Mouse (Mus musculus): ENCODE data around the gene Adora2a. TPM values are rescaled to one million over a fixed set of nuclear protein-coding genes. Genes with fewer than 3 reads are reported as not detected.
"Not testable (repeated sequence)": the region's sequence is repeated elsewhere in the genome, so short reads cannot be mapped to it uniquely, and the experiment has no call there.

The Adora2a gene
- polyA plus RNA-seq, 1 experiment = 9.6 TPM

DNA sequence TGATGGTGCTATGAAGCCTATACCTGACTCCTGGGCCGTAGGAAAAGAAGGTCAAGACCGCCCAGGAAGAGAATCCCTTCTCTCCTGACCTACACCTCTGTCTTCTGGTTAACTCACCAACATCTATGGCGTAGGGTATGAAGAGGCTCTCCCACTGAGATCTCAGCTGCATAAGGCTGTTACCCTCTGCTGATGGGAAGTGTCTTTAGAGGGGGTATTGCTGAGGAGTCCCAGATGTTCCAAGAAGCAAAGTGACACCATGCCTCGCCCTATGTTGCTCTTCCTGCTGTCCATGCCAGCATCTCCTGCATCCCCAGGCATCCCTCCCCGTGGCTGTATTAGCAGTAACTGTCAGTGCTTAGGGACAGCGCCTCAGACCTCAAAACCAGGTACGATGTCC lies 22.7 kb downstream of the Adora2a start:
- no peak for DNase-seq (ENCODE audit: extremely low spot score in 1 of 2, low spot score in 1 of 2)

DNA sequence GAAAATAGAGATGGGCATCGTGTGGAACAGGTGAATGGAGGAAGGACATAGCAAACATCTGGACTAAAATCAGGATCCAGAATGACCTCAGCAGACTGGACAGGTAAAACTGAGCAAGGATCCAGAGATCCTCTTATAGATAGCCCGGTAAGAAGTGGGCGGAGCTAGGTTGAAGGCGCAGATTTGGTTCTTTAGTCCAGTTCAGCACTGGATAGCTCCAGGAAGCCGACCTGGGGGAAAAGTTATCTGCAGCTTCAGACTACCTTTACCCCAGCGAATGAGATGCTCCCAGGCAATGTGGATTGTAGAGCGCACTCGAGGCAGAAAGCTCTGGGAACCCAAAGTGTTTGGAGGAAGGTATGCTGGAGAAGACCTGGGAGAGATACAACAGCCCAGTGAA lies 25.3 kb downstream of the Adora2a start:
- DNase-seq (ENCODE audit: extremely low spot score in 1 of 2, low spot score in 1 of 2) = no peak

DNA sequence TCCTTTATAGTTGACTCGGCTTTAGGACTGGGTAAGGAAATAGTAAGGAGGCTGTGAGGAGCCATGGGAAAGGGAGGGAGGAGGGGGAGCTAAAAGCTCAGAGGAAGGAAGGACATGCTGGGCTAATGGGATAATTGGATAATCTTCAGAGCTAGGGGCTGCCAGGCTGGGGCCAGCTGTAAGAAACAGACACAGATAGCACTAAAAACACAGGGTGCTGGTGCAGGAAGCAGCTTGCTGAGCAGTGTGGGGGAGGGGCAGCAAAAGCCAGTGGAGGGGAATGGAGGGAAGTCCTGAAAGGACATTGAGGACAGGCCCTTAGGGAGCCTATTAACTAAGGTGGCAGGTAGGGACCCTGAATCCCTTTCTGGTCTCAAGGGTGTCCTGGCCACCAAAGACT lies 27.9 kb downstream of the Adora2a start:
- DNase-seq (ENCODE audit: extremely low spot score in 1 of 2, low spot score in 1 of 2) = not testable (repeated sequence)

DNA sequence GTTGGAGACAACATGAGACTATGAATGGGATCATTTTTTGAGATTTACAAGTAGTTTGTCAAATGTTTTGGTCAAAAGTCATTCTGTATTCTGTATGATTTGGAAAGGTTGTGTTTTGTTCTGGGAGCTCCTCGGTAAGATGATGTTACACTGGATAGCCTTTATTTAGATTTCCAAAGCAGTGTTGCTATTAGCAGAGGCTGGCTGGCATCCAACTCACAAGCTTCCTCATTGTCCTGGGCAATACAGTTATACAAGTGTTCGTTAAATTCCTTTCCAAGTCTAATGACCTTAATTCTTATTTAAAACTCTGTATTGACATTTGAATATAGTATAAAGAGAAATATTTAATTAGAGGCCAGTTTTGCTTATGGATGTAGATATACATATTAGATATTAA lies 28.6 kb downstream of the Adora2a start:
- no peak for DNase-seq (ENCODE audit: extremely low spot score in 1 of 2, low spot score in 1 of 2)

DNA sequence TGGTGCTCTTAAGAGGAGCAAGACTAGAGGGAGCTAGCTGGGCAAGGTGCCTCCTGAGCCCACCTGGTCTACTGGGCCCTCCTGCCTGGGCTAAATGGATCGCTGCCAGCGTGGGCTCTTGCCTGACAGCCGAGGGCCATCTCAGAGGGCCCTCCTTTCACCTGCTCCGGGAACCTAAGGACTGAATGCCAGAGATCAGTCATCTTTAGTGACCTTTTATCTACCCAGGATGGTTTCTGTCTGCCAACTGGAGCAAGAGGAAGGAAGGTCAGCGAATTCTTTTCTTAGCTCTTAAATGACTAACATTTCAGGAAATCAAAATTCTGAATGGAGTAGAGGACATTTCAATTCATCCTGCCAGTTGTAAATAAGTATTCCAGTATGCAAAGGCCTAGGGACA lies 33.9 kb downstream of the Adora2a start:
- DNase-seq (ENCODE audit: extremely low spot score in 1 of 2, low spot score in 1 of 2) = no peak

DNA sequence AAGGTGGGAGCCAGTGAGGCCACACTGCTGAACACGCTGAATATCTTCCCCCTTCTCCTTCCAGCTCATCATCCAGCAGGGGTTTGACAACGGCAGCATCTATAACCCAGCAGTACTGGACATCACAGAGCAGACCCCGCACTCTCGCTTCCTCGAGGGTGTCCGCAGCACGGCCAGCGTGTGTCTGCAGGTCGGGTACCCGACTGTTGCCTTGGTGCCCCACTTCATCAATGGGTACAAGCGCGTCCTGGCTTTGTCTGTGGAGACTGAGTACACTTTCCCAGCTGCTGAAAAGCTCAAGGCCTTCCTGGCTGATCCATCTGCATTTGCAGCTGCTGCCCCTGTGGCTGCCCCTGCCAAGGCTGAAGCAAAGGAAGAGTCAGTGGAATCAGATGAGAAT lies 35.9 kb downstream of the Adora2a start:
- no peak for DNase-seq (ENCODE audit: extremely low spot score in 1 of 2, low spot score in 1 of 2)

DNA sequence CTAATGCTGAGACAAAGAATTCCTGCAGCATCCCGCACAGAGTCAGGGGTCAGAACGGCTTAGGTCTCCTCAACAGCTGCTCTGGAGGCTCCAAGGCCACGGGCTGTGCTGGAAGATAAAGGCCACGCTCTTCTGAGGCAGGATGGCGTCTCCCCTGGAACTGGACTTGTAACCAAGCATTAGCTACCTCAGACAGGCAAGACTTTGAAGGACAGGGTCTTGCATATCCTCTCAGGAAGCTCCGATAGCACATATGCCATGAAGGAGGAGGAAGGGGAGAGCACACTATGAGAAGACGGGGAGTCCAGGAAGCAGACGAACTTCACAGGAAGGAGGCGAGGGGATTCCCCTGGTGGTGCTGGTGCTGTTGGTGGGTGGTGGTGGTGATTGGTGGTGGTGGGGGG lies 37.2 kb downstream of the Adora2a start:
- not testable (repeated sequence) for DNase-seq (ENCODE audit: extremely low spot score in 1 of 2, low spot score in 1 of 2)

DNA sequence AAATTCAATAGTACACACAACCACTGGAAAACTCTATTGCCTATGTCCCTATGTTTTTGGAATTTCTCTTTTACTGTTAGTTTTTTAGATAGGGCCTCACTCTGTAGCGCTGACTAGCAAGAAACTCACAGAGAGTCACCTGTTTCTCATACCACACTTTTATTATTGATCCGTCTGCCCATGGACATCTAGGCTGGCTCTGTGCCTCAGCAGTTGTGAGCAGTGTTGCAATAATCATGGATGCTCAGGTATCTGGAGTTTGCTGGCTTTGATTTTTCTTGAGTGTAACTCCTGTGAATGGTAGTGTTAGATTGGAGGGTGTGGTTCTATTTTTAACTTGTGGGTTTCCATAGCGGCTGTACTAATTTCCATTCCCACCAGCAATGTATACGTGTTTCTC lies 38.7 kb downstream of the Adora2a start:
- no peak for DNase-seq (ENCODE audit: extremely low spot score in 1 of 2, low spot score in 1 of 2)

DNA sequence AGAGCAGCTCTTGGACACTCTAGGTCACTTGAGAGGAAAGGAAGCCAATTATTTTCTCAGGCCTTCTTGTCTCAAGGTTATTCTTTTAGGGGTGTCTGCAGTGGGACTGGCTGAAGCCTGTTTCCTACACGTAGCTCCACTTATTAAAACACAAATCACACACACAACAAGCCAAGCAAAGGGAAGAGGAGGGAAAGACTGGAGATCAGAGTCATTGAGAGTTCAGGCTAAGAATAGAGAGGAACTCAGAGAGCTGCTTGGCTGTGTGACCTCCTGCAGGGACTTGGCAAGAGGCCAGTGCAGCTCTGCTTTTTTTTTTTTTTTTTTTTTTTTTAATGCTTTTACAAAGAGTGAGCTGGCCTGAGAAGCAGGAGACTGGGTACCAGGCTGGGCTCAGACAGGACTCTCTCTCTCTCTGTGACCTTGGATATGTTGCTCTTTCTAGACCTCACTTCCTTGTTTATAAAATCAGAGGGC lies 47.6 kb downstream of the Adora2a start:
- peak in 1 of 2 experiments; percentile 12 for DNase-seq (ENCODE audit: extremely low spot score in 1 of 2, low spot score in 1 of 2)

DNA sequence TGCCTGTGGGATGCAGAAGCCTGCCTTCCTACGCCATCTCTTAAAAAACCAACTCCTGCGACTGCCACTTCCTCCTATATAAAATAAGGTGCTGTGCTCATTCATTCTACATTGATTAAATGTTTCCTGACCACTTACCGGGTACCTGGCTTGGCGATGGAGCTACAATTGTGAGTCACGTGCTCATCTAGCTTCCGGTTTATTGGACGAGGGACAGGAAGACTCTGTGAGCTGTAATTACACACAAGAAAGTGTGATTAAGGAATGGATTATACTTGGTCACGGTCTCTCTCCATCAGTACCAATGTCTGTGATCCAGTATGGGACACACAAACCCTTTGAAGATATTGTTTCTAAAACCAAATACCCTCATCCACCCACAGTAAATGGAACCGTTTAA lies 48.1 kb downstream of the Adora2a start:
- DNase-seq (ENCODE audit: extremely low spot score in 1 of 2, low spot score in 1 of 2) = no peak

DNA sequence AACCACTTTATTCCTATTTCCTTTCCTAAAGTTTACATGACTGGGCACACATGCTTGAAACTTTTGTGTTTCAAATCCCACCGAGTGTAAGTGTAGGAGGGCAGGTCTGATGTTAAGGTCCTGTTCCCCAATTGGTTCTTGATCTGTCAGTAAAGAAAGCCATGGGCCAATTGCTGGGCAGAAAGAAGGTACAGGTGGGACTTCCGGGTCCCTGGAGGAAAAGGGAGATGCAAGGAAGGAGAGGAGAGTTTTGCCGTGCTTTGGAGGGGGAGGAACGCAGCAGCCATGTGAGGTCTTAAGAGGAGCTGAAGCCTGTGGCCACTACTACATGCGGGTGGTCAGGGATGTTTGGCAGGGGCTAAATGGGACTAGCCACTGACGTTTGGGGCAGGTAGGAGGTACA lies 48.6 kb downstream of the Adora2a start:
- no peak for DNase-seq (ENCODE audit: extremely low spot score in 1 of 2, low spot score in 1 of 2)

DNA sequence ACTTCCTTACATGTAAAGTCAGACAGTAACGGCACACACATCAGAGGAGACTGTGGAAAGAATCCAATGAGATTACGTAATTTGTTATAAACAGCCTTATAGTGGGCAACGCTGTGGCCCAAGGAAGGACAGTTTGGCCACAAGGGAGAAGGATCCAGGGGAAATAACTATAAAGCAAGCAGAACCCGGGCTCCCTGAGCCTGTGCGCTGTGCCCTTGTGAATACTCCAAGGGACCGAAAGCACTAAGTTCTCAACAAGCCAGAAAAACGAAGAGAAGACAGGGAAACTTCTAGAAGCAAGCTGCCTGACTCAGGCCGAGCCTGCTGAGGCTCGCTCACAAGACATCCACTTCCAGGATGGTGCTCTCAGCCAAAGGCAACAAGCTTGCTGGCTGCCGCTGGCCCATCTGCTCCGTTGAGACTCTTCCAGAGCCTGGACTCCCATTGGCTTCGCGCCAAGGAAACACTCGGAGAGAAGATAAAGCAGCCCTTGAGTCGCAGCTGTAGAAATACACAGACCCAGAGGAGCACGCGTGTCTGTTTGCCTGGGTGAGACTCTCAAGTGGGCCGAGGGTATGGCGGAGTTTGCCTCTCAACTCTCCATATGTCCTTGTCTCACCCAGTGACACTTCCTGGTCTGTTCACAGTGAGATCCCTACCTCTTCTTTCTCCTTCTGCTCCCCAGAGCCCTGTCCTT lies 57.1 kb downstream of the Adora2a start:
- DNase-seq (ENCODE audit: extremely low spot score in 1 of 2, low spot score in 1 of 2) = not testable (repeated sequence)

DNA sequence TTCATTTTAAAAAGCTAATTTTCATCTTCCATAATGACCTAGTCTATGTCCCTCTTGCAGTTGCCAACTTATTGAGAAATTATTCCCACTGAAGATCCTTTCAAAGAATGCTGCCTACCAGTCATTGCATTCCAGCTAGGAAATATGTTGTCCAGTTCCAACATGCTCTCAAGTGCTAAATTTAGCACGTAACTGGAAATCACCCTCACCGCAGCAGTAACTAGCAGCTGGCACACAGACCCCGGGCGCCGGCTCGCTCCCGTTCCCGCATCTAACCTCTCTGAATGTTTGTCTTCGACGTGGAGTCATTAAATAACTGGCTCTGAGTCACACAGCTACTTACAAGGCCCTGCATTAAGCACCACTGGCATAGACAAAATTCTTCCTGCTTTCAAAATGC lies 62.0 kb downstream of the Adora2a start:
- no peak for DNase-seq (ENCODE audit: extremely low spot score in 1 of 2, low spot score in 1 of 2)

Other genes with a start within 250 kb of the Adora2a start
- 26.3 and 29.6 TPM in 2 replicates for gene Specc1l, start 104.8 kb upstream of the Adora2a start, polyA plus RNA-seq (2012; rRNA removed)
- 0.16 and 0.21 TPM in 2 replicates for gene Upb1, start 84.2 kb downstream of the Adora2a start, polyA plus RNA-seq (2012; rRNA removed)
- 33.8 and 34.6 TPM in 2 replicates for gene Snrpd3, start 200.7 kb downstream of the Adora2a start, polyA plus RNA-seq (2012; rRNA removed)
- gene Gucd1, start 201.1 kb downstream of the Adora2a start, polyA plus RNA-seq (2012; rRNA removed) = 15.9 and 17.2 TPM in 2 replicates
- 8.4 and 8.7 TPM in 2 replicates for gene Lrrc75b, start 243.5 kb downstream of the Adora2a start, polyA plus RNA-seq (2012; rRNA removed)
- 4.2 and 4.8 TPM in 2 replicates for gene Ggt1, start 244.7 kb downstream of the Adora2a start, polyA plus RNA-seq (2012; rRNA removed)

All from frontal cortex, adult 2 months (tissue).